Mouse (Mus musculus) limb, embryonic 11.5 days (tissue): ENCODE measurements at regions not wholly inside any gene's neighbourhood (a gene's known extent, or its start where the extent isn't known, plus 50 kb on each side); places are given as distances from the start of the nearest gene placed in this dataset.

Experiments
- ATAC-seq: fragments of 200-750 bp; cut with Nextera tagmentation; 2 replicates; pipeline ENCODE4 v1.8.0; 2017; ENCODE audit warnings: low read depth; ENCODE audit not compliant: insufficient number of reproducible peaks, low FRiP score, low TSS enrichment
- DNase-seq: peaks from one replicate; pipeline ENCODE4 v3.0.0-alpha.2; 2015; ENCODE audit warnings: low spot score
- H3K27ac ChIP-seq: fragments of 300-500 bp; sonication (generic); replicated peaks from 2 replicates; pipeline ENCODE4 v1.5.1; 2014; ENCODE audit warnings: low read depth, mild to moderate bottlenecking, low read length
- H3K27me3 ChIP-seq: fragments of 300-500 bp; sonication (generic); 2 replicates; pipeline ENCODE4 v1.6.1; 2014; ENCODE audit warnings: mild to moderate bottlenecking, low read length, mixed read lengths; ENCODE audit not compliant: control insufficient read depth, insufficient read depth
- H3K36me3 ChIP-seq: fragments of 300-500 bp; sonication (generic); 2 replicates; pipeline ENCODE4 v1.6.1; 2014; ENCODE audit warnings: mild to moderate bottlenecking, low read length, moderate library complexity, mixed read lengths; ENCODE audit not compliant: control insufficient read depth, insufficient read depth
- H3K4me1 ChIP-seq: fragments of 300-500 bp; sonication (generic); 2 replicates; pipeline ENCODE4 v1.6.1; 2014; ENCODE audit warnings: low read length, mixed read lengths; ENCODE audit not compliant: control insufficient read depth, insufficient read depth
- H3K4me2 ChIP-seq: fragments of 300-500 bp; sonication (generic); 2 replicates; pipeline ENCODE4 v1.6.1; 2014; ENCODE audit warnings: low read depth, mild to moderate bottlenecking, moderate library complexity; ENCODE audit not compliant: severe bottlenecking
- H3K4me3 ChIP-seq: fragments of 300-500 bp; sonication (generic); 2 replicates; pipeline ENCODE4 v1.5.1; 2014; ENCODE audit warnings: low read depth, low read length
- H3K9ac ChIP-seq: fragments of 300-500 bp; sonication (generic); 2 replicates; pipeline ENCODE4 v1.6.1; 2014; ENCODE audit warnings: mild to moderate bottlenecking, low read length
- H3K9me3 ChIP-seq: fragments of 300-500 bp; sonication (generic); 2 replicates; pipeline ENCODE4 v1.6.1; 2016; ENCODE audit warnings: low read length; ENCODE audit not compliant: control insufficient read depth
- WGBS: fragments of 180-500 bp; shearing (Covaris S2); extraction: QIAGEN DNeasy Blood & Tissue Kit; methylation state at CpG from one replicate; pipeline ENCODE4 v1.1.7; 2014; 5-methylcytosine and 5-hydroxymethylcytosine counted together

- H3K4me3 ChIP-seq: no peak overlapping the region
- H3K9ac ChIP-seq: no peak overlapping the region
- 31% methylated on average over 3 of the region's 3 CpGs for WGBS
- H3K4me2 ChIP-seq: no peak overlapping the region
- H3K9me3 ChIP-seq: no peaks in the 10 kb centered on the region
- H3K27me3 ChIP-seq: no peaks in the 10 kb centered on the region
- H3K36me3 ChIP-seq: no peaks in the 10 kb centered on the region
- H3K4me1 ChIP-seq: no peaks in the 10 kb centered on the region
- no peak overlapping the region for H3K27ac ChIP-seq
- DNase-seq (peak; percentile 59), ATAC-seq (no peak)
These were observed 349.6 kb upstream of the Satb1 start for GRCm38 (mm10) chr17:52182706-52183105.

- ATAC-seq: no peak
- Histone ChIP-seq H3K4me1 (no peaks in the 10 kb centered on the region), H3K9me3 (no peaks in the 10 kb centered on the region), H3K27me3 (no peaks in the 10 kb centered on the region), H3K9ac (no peak overlapping the region), H3K36me3 (no peaks in the 10 kb centered on the region), H3K27ac (no peak overlapping the region), H3K4me3 (no peak overlapping the region), H3K4me2 (no peak overlapping the region)
- DNase-seq: no peak
- WGBS: 68% methylated on average over 2 of the region's 2 CpGs
These were observed 344.9 kb upstream of the Satb1 start for GRCm38 (mm10) chr17:52177996-52178395.

- Histone ChIP-seq H3K4me1 (no peaks in the 10 kb centered on the region), H3K36me3 (no peaks in the 10 kb centered on the region), H3K27me3 (no peaks in the 10 kb centered on the region), H3K4me3 (no peak overlapping the region), H3K9me3 (no peaks in the 10 kb centered on the region), H3K9ac (no peak overlapping the region), H3K27ac (no peak overlapping the region), H3K4me2 (no peak overlapping the region)
- 89% methylated on average over 10 of the region's 10 CpGs for WGBS
- ATAC-seq (no peak), DNase-seq (no peak)
These were observed 335.2 kb upstream of the Satb1 start for GRCm38 (mm10) chr17:52168076-52168838.

GRCm38 (mm10) chr17:52167658-52168057 is 334.6 kb upstream of the Satb1 start:
- 87% methylated on average over 4 of the region's 4 CpGs for WGBS
- Histone ChIP-seq H3K4me1 (no peaks in the 10 kb centered on the region), H3K36me3 (no peaks in the 10 kb centered on the region), H3K9me3 (no peaks in the 10 kb centered on the region), H3K9ac (no peak overlapping the region), H3K4me2 (no peak overlapping the region), H3K27me3 (no peaks in the 10 kb centered on the region), H3K27ac (no peak overlapping the region), H3K4me3 (no peak overlapping the region)
- DNase-seq (no peak), ATAC-seq (no peak)

- 85% methylated on average over 5 of the region's 5 CpGs for WGBS
- H3K36me3 ChIP-seq: no peaks in the 10 kb centered on the region
These were observed 332.9 kb upstream of the Satb1 start for GRCm38 (mm10) chr17:52165891-52166485.

GRCm38 (mm10) chr17:52162559-52163397 is 329.7 kb upstream of the Satb1 start:
- H3K9ac ChIP-seq: no peak overlapping the region

More at GRCm38 (mm10) chr17:52165891-52166485, 332.9 kb upstream of the Satb1 start:
- Histone ChIP-seq H3K9me3 (no peaks in the 10 kb centered on the region), H3K27me3 (no peaks in the 10 kb centered on the region), H3K9ac (no peak overlapping the region), H3K4me2 (no peak overlapping the region), H3K27ac (no peak overlapping the region), H3K4me3 (no peak overlapping the region), H3K4me1 (no peaks in the 10 kb centered on the region)
- ATAC-seq (no peak), DNase-seq (no peak)

GRCm38 (mm10) chr17:52150496-52150895 is 317.4 kb upstream of the Satb1 start:
- ATAC-seq: no peak
- Histone ChIP-seq H3K27ac (no peak overlapping the region), H3K9ac (no peak overlapping the region), H3K36me3 (no peaks in the 10 kb centered on the region), H3K27me3 (no peaks in the 10 kb centered on the region), H3K9me3 (no peaks in the 10 kb centered on the region), H3K4me1 (no peaks in the 10 kb centered on the region), H3K4me2 (no peak overlapping the region), H3K4me3 (no peak overlapping the region)
- 92% methylated on average over 5 of the region's 5 CpGs for WGBS
- no peak for DNase-seq

More at GRCm38 (mm10) chr17:52162559-52163397, 329.7 kb upstream of the Satb1 start:
- Histone ChIP-seq H3K9me3 (no peaks in the 10 kb centered on the region), H3K27ac (no peak overlapping the region), H3K27me3 (no peaks in the 10 kb centered on the region), H3K36me3 (no peaks in the 10 kb centered on the region), H3K4me2 (no peak overlapping the region), H3K4me1 (no peaks in the 10 kb centered on the region), H3K4me3 (no peak overlapping the region)
- WGBS: 90% methylated on average over 10 of the region's 10 CpGs
- no peak for DNase-seq
- no peak for ATAC-seq

- Histone ChIP-seq H3K4me1 (no peaks in the 10 kb centered on the region), H3K36me3 (no peaks in the 10 kb centered on the region), H3K27me3 (no peaks in the 10 kb centered on the region), H3K4me2 (no peak overlapping the region), H3K9ac (no peak overlapping the region), H3K27ac (no peak overlapping the region), H3K4me3 (no peak overlapping the region), H3K9me3 (no peaks in the 10 kb centered on the region)
- ATAC-seq (no peak), DNase-seq (no peak)
- 89% methylated on average over 6 of the region's 6 CpGs for WGBS
These were observed 316.7 kb upstream of the Satb1 start for GRCm38 (mm10) chr17:52149834-52150233.
